Mouse (Mus musculus): ENCODE measurements around the gene Mcf2l.

Mcf2l gene

DNA sequence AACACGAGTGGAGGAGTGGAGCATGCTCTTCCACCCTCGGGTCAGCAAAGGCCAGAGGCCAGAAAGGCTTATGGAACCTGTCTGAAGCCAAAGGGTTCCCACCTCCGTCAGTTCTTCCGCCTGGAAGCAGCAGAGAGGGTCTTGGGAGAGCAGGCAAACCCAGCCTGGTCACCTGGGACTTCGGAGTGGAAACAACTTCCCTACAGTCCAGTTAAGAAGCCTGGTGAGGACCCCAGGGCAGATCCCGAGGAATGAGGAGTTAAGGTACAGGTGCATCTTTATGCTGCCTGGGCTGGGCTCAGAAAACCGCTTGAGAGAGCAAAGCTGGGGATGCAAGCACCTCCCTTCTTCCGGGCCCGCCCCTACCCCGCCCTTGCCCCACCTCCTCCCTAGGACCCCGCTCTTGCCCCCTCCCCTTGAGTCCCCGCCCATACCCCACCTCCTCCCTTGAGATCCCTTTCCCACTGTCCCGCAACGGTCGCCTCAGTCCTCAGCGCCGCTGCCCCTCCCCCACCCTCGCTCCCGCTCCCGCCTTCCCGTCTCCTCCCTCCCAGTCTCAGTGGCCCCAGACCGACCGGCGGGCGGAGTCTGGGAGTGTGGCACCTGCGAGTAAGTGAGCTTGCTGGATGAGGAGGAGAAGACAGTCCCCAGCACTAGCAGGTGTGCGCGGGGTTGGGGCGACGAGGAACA is at the start of gene Mcf2l:
Gene Mcf2l, plus strand, starts transcription at position 450 of the 690 bp plus-strand sequence.
- no peak for DNase-seq (ENCODE audit: low spot score in 2 of 2)

DNA sequence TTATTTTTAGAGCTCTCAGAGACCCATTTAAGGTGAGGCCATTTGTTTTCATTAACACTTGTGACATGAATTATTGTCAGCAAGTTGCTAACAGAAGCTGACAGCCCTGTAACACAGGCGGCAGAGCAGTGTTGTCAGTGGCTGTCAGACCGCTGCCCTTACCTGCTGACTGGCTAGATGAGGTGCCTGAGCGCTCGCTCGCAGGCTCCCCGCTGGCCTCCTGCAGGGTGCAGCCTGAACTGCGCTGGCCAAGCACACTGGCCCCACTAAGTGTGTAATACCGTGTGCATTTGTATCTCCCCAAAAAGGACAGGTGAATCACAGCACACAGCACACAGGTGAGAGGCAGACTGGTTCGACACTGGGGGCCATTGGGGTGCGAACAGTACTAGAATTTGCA is 49.0 kb upstream of the Mcf2l start:
- no peak for DNase-seq (ENCODE audit: low spot score in 2 of 2)

DNA sequence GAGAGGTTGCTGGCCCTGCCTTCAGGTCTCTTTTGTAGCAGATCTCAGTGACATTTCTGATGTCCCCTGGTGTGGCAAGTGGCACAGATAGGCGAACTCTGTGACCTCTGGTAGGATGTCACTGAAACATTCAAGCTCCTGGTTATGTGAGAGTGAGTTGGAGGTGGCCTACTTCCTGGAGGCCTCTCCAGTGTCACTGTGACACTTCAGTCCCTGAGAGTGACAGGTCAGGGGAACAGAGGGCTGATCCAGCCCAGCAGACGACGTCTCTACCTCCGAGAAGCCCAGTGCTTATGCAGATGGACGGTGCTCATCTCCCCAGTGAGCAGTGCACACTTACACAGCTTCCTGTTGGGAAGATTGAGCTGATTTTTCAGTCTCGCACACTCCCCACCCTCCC is 48.4 kb upstream of the Mcf2l start:
- DNase-seq (ENCODE audit: low spot score in 2 of 2), result no peak

DNA sequence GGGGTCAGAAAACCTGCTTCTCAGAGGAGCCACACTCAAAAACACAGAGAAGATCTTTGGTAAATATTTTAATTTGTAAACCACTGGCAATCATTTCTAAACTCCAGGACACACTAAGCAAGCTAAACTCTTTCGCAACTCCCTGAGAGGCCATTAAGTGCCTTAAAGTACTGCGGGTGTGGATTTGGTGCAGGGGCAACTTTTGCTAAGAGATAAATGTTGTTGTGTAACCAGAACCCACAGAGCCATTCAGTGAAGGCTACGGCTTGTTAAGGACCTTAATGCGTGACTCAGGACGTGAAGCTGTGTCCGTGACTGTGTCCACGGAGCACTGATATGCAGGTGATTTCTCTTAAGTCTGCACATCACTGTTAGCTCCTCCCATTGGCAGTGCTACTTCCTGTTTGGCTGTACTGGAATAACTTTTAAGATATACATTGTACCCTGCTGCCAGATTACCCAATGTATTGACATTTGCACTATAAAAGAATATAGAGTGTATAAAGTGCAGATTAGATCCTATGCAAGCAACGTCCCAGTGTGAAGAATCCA is 47.8 kb upstream of the Mcf2l start:
- DNase-seq (ENCODE audit: low spot score in 2 of 2), result no peak

DNA sequence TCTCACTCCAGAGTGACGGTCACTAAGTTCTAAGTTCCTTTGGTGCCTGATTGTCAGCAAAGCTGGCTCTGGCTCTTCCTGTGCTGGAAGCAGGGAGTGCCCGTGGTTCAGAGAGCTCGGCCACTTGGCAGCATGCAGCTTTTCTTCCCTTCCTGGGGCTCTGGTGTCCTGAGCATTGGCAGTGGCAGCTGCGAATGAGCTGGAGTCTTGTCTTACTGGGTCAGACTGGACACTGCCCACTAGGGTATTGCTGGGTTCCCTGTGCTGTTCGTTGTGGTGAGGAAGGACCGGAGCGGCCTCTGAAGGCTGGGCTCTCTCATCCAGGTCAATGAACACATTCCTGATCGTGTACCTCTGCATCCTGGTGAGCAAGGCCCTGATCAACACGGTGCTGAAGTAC is 46.5 kb upstream of the Mcf2l start:
- DNase-seq (ENCODE audit: low spot score in 2 of 2), result no peak

DNA sequence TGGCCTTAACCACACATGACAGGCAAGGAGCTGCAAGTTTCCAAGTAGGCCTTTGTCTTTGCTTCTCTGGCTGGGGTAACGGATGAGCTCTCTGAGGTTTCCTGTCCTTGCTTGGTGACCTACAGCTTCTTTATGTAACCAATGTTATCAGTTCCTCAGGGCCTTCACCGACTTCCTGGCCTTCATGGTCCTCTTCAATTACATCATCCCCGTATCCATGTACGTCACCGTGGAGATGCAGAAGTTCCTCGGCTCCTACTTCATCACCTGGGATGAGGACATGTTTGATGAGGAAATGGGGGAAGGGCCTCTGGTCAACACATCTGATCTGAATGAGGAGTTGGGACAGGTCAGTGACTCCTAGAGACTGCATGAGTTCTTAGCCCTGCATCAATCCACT is 45.3 kb upstream of the Mcf2l start:
- DNase-seq (ENCODE audit: low spot score in 2 of 2), result no peak

DNA sequence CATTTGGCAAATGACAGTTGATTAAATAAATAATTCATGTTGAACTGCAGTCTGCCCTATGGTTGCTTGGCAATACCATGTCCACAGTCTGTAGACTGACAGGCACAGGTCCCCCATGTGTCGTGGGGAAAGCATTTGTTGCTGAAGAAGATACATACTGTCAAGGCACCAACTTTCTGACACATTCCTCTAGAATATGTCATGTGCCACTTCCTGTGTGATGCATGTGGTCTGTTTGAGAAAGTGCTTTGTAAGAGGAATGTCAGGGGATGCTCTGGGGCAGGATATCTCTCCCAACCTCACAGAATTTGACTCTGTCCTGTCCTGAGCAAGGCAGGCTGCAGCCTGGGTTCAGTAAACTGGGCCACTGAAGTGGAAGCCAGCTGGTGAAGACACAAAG is 44.2 kb upstream of the Mcf2l start:
- no peak for DNase-seq (ENCODE audit: low spot score in 2 of 2)

DNA sequence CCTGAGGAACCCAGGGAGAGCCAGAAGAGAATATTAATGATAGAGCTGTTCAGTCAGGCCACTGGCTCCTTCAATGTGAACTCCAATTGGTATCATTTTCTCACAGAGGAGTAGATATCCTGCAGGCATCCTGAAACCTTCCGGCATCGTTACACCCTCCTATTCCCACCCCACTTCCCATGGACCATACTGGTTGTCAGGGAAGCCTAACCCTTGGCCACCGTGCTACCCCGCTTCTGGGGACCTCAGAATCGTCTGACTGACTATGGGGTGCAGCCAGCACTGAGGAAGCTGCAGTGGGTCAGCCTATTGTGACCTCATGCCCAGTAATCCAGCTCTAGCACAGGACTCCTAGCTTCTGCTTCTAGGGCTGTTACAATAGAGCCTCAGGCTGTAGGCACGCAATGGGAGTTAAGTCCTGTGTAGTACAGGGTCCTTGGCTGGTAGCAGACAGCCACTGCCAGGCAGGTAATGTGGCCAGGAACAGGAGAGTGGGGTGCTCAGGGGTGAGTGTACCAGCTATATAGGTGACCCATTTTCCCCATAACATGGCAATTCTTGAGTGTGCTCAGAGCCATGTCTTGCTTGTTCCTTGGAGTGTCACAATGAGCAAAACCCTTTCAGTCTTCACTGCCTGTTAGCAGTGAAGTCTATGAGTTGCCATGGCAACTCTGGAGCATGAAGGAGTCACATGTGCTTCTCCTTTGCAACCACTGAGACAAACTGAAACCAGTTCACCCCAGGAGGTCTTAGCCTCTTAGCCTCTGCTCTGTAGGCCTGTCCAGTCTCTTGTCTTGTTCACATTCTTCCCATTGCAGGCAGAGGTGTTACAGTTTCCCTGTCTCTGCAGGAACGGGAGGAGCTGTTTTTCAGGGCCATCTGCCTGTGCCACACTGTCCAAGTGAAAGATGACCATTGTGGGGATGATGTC is 41.7 kb upstream of the Mcf2l start:
- DNase-seq (ENCODE audit: low spot score in 2 of 2), result no peak

DNA sequence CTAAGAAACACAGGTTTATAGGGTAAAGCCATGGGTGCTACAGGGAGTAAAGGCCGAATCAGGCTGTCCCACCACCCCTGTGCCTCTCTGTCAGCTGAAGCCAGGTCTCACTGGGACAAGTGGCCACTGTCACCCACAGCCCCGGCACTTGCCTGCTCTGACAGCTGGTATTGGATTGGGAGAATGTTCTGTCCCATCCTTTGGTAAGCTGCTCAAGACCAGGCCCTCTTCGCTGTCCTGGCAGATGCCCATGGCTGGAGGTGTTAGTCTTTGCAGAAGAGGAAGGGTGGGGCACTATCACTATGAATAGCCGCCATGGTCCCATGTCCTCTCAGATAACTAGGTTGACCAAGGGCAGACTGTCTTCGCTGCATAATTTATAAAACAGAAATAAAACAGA is 40.0 kb upstream of the Mcf2l start:
- DNase-seq (ENCODE audit: low spot score in 2 of 2), result no peak

DNA sequence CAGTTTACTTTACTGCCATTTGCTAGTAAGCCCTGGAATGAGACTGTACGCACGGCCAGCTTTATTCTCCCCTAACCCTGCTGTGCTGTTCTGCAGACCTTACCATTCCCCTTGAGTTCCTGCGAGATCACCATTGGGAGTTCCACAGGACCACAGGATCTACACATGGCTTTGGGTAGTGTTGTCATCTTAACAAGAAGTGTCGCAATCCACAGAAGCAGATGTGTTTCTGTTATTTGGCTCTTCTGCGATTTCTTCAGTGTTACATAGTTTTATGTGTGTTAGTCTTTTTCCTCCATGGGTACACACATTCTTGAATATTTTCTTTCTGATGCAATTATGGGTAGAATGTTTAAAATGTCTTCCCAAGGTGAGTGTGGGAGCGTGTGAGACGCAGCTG is 32.8 kb upstream of the Mcf2l start:
- DNase-seq (ENCODE audit: low spot score in 2 of 2), result no peak

DNA sequence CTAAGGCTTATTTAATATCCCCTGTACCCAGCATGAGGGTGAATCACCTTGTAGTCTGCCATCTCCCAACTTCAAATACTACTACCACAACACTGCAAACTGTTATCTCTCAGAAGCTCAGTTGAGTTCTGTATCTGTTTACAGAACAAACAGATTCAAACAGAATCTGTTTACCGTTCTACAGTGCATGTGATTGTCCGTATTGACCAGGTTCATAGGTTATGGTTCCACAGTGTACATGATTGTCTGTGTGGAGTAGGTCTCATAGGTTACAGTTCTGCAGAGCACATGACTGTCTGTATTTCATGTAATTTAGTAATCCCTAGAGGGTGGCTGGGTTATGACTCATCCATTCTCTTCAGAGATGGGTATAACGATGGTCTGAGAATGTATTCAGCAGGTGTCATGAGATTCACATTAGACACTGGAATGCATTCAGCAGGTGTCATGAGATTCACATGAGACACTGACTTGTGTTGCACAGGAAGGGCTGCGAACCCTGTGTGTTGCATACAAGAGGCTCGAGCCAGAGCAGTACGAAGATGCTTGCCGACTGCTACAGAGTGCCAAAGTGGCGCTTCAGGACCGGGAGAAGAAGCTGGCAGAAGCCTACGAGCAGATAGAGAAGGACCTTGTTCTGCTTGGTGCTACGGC is 31.1 kb upstream of the Mcf2l start:
- no peak for DNase-seq (ENCODE audit: low spot score in 2 of 2)

DNA sequence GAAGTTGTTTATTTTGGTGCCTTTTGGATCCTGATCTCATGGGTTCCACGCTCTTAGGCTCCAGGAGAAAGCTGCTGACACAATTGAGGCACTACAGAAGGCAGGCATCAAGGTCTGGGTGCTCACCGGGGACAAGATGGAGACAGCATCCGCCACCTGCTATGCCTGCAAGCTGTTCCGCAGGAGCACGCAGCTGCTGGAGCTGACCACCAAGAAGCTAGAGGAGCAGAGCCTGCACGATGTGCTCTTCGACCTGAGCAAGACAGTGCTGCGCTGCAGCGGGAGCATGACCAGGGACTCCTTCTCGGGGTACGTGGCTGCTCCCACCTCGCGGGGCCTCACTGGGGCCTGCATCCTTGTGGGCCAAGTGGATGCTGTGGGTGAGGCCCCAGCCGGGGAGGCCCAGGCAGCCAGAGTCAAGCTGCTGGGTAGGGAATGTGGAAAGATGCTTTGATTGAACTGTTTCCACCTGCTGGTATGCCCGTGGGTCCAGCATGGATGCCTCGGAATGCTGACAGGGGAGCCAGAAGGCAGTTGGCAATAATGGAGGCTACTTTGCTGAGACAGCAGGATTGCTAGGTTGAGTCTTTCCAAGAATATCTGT is 29.2 kb upstream of the Mcf2l start:
- no peak for DNase-seq (ENCODE audit: low spot score in 2 of 2)

DNA sequence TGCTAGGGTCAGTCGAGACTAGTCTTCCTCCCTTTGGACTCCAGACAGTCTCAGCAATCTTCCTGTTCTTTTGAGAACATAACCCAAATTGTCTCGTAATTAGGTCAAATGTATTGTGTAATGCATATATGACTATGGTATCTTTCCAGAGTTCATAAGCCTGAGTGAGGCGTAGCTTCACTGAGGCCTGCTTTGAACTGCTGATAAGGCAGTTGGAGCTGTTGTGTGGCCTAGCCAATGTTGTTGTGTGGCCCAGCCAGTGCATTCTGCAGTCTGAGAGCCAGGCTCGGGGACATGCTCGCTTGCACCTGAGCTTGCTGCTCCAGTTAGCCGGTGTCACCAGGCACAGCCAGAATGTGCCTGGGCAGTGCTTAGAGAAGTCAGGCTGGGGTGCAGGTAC is 27.2 kb upstream of the Mcf2l start:
- DNase-seq (ENCODE audit: low spot score in 2 of 2), result no peak

DNA sequence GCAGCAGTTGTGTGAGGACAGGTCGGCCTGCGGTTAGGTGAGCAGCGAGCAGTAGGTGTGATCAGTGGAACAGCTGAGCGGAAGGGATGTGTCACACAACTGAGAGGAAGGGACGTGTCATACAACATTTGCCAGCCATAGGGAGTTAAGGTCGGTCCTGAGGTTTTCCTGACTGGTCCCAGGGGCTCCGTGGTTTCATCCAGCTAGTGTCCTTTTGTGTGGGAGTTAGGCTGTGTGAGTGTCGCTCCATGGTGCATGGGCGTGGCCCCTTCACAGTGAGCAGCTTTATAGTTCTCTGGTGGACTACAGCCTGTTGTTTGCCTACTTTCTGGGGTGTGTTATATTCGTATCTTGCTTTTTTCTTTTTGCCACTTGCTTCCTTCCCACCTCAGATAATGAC is 22.4 kb upstream of the Mcf2l start:
- DNase-seq (ENCODE audit: low spot score in 2 of 2), result no peak

DNA sequence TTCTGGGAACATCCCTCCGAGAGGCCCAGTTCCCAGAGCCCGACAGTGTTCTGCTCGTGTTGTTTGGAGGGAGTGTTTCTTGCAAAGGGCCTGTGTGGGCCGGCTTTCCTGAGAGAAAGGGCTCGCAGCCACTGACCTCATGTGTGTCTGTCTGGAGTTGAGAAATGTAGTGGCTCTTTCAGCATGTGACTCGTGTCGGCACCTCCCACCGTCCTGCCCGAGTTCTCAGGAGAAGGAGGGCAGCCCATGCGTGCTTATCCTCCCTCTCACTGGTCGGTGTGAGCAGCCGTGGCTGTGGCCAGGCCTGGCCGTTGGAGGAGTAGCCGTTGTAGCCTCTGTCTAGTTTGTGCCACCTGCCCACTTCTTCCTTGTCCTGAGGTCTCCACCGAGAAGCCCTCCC is 17.6 kb upstream of the Mcf2l start:
- DNase-seq (ENCODE audit: low spot score in 2 of 2), result no peak

DNA sequence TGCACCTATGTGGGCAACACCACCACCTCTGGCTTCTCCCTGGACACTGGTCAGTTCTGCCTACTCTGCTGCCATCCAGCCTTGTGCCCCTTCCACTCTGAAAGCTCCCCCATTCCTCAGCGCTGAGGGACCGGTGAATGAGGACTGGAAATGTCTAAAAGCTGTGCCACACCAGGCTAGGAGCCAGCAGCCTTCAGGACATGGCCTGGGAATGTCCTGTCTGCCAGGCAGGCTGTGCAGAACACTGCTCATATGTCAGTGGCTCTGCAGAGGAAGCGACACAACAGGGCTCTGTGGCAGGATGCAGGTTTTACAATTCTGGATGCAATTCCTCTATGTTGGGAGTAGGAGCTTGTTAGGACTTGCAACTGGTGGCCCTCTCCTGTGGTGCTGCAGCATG is 10.5 kb upstream of the Mcf2l start:
- no peak for DNase-seq (ENCODE audit: low spot score in 2 of 2)

DNA sequence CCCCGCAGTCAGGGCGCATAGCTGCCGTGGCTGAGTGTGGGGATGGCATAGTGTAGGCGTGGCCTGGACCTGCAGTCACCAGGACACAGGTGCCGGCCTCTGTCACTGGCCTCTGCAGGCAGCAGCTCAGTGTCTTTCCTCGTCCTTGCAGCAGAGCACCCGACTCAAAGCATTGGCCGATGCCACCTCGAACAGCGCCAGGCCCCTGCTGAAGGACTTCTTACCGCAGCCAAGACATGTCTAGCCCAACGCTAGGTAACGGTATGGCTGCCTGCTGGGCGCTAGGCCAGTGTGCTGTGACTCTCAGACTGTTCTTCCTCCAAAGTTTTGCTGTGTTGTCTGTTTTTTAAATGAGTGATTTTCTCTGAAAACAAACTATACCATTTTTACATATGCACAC is 10.0 kb upstream of the Mcf2l start:
- DNase-seq (ENCODE audit: low spot score in 2 of 2), result no peak

DNA sequence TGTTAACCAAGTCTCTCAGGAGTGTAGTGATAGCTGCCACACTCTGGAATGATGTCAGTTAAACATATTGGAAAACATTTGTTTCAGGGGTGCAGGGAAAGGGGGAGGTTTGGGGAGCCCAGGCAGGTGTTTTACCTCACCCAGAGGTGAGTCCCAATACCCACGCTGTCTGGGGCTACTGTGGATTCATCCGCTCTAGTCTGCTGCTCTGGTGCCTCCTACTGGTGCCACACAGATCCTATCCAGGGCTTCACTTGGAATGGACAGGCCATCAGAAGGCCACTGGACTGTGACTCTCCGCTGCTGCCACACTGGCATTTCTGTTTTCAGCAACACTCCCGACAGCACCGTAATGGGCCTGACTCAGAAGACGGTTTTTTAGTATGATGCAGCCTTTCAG is 7.8 kb upstream of the Mcf2l start:
- DNase-seq (ENCODE audit: low spot score in 2 of 2), result no peak

DNA sequence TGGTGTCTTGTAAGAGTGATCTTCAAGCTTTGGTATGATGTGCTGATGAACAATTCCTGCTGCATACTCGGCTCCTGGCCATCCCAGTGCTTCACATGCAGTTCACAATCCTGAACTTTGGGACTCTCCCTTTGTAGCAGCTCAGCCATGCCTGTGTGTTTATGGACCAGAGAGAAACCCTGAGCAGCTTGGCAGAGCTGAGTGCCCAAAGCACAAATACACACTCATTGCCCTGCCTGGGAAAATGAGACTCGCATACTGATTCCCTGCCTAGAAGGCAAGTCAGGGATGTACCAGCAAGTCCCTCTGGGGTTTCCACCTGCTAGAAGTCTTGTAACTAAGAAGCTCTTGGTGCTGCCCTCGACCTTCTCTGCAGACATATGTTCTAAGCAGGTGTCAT is 3.9 kb upstream of the Mcf2l start:
- DNase-seq (ENCODE audit: low spot score in 2 of 2), result no peak

DNA sequence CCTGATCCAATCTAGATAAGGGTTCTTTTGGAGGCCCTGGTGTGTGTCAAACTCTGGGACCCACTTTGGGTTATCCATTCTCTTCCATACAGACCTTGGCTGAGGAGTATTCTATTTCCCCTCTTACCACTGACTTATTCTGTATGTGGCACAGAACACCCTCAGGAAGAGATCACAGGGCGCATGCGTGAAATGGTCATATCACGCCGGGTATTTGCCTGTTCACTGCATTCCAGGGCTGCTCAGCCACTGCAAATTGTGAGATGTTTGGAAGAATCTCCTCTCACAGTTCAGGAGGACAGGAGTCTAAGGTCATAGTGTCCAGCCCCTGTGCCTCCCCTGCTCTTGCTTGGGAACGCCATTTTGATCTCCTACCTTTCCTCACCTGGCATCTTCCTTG is 3.0 kb upstream of the Mcf2l start:
- DNase-seq (ENCODE audit: low spot score in 2 of 2), result no peak

DNA sequence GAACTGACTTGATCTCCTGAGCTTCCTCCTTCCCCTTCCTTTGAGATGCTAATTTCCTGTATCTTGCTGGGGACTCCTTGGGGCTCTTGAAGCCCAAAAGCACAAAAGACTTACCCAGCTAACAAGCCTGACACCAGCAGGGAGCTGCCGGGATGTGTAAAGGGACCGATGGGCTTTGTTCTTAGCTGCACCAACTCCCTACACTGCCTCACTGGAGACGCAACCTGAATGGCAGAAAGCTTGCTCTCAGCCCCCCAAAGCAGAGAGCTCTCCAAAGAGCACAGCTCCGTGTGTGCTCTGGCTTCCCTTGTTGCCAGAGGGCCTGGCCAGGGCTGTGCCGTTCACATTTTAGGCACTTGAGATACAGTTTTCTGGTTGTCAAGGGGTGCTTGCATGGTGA is 2.1 kb upstream of the Mcf2l start:
- DNase-seq (ENCODE audit: low spot score in 2 of 2), result no peak

DNA sequence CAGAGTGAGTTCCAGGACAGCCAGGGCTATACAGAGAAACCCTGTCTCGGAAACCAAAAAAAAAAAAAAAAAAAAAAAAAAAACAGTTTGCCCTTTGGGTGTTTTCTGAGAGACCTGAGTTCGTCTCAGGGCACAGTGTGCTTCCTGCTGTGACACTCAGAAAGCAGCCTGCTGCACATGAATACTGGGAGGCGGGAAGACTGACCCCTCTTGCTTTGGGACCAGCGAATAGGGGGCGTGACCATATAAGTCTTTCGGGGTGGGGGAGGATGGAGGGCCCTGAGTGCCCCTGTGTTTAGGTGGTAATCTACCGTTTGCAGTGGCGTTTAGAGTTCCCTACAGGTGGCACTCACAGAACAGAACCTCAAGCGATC is 636 bp upstream of the Mcf2l start:
- DNase-seq (ENCODE audit: low spot score in 2 of 2), result no peak

All from spleen, postnatal 4 days (tissue).